Mouse (Mus musculus) kidney, postnatal 25 days (tissue): ENCODE measurements around the gene Bcat2.

Source experiments
- DNase-seq, 2 experiments: peaks; one replicate each; pipeline ENCODE4 v3.0.0; 2021; ENCODE audit warnings: mixed read lengths in 2 of 2

Gene Bcat2

GRCm38 (mm10) chr7:45626571-45627076 is 56.7 kb downstream of the Bcat2 start:
- peak in 1 of 2 experiments; percentile 40 for DNase-seq

GRCm38 (mm10) chr7:45627261-45627660 is 57.3 kb downstream of the Bcat2 start, which contains the start of gene Rasip1:
TSS of gene Rasip1 (plus strand) at chr7:45627488.
- peak; percentile 66 to 88 for DNase-seq

GRCm38 (mm10) chr7:45628364-45629294 is 58.7 kb downstream of the Bcat2 start:
- peak; percentile 92 to 93 for DNase-seq

- peak in 1 of 2 experiments; percentile 49 for DNase-seq
Measured at GRCm38 (mm10) chr7:45630064-45630907, 60.3 kb downstream of the Bcat2 start.

GRCm38 (mm10) chr7:45632499-45632898 is 62.5 kb downstream of the Bcat2 start:
- peak; percentile 43 to 61 for DNase-seq

GRCm38 (mm10) chr7:45634946-45635681 is 65.2 kb downstream of the Bcat2 start:
- DNase-seq, result no peak

GRCm38 (mm10) chr7:45635711-45636688 is 66.0 kb downstream of the Bcat2 start:
- DNase-seq, result peak; percentile 74 to 82

GRCm38 (mm10) chr7:45637710-45638109 is 67.8 kb downstream of the Bcat2 start:
- DNase-seq, result no peak

- DNase-seq, result peak; percentile 93 to 97
Measured at GRCm38 (mm10) chr7:45638623-45639401, 68.9 kb downstream of the Bcat2 start.
